Mouse (Mus musculus) E14TG2a.4 (cell line): ENCODE data around the gene Atp6v0e.

Source experiments
- H3K27me3 ChIP-seq: 2 replicates; pipeline ENCODE4 v1.6.1; 2014; ENCODE audit warnings: low read length, control low read depth; ENCODE audit not compliant: insufficient read depth
- H3K36me3 ChIP-seq: 2 replicates; pipeline ENCODE4 v1.6.1; 2014; ENCODE audit warnings: low read length, control low read depth; ENCODE audit not compliant: insufficient read depth
- H3K4me1 ChIP-seq: replicated peaks from 2 replicates; pipeline ENCODE4 v1.6.1; 2014; ENCODE audit warnings: low read depth, low read length, control low read depth
- H3K4me3 ChIP-seq: replicated peaks from 2 replicates; pipeline ENCODE4 v1.5.1; 2014; ENCODE audit warnings: mild to moderate bottlenecking, low read length
- H3K9me3 ChIP-seq: 2 replicates; pipeline ENCODE4 v1.6.1; 2014; ENCODE audit warnings: low read length, control low read depth
- CTCF ChIP-seq: conservative IDR thresholded peaks from 2 replicates; pipeline ENCODE4 v1.5.1; 2014; ENCODE audit warnings: low read length
- NANOG ChIP-seq: IDR thresholded peaks from 2 replicates; pipeline ENCODE4 v1.6.1; 2014; ENCODE audit warnings: borderline replicate concordance, low read length, mixed read lengths
- POU5F1 ChIP-seq: IDR thresholded peaks from 2 replicates; pipeline ENCODE4 v1.6.1; 2014; ENCODE audit warnings: low read length, borderline replicate concordance

Atp6v0e gene

DNA sequence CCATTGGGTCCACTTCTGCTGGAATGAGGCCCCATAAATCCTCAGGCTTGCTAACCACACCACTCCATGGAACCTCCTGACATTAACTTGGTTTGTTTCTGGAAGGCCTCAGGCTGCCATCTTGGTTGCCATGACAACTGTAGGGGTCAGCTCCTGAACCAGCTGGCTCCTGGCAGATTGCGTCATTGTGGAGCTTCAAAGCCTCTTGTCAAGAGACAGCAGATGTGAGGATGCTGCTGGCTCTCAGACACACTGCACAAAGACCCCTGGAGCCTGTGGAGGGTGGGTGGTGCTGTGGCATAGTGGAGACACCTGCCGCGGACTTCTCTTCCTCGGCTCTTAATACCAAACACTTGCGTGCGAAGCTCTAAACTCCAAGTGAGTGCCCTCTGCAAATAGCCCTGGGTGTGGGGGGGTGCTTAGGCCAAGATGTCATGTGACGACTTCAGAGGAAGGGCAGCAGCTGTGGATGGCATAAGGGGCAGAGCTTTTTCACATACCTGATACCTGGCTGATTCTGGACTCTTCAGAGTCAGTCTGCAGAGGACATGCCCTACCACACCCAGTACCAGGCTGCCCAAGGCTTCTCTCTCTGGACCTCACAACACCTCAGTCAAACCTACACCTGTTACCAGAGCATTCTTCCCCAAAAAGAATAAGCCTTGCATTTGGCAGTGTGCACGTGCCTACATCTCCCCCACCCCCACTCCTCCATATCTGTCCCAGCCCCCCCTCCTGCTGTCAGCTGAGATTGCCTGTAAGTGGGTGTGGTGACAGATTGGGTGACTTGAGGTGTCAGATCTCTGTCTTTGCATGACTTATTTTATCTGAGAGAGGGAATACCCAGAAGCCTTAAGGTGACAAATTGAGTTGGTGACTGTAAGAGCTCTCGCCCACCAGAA, 18.3 kb upstream of the Atp6v0e start:
- no peaks in the 10 kb centered on the region for H3K27me3 ChIP-seq
- TF ChIP-seq NANOG (no peak), CTCF (no peak), POU5F1 (no peak)
- no peak overlapping the region for H3K4me3 ChIP-seq
- peaks cover 99% of the 10 kb centered on the region for H3K36me3 ChIP-seq
- H3K4me1 ChIP-seq: peaks cover 49% of the 10 kb centered on the region
- H3K9me3 ChIP-seq: no peaks in the 10 kb centered on the region

DNA sequence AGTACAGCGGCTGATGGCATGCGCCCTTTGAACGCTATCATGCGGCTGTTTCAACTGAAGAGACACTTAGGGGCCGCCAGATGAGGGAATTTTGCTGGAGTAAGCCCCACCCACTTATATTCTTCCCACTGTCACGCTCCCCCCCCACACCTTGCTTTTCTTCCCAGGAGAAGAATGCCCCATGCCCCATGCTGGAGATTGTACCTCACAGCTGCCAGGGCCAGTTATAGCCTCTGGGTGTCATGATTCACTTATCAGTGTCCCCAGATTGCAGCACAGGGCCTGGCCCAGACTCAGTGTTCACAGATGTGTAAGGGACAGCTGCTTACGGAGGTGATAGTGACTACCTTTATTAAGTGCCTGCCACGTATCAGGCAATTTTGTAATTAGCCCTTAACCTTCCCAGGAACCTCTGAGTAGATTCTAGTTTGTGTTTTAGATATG, 17.6 kb upstream of the Atp6v0e start:
- Histone ChIP-seq H3K9me3 (no peaks in the 10 kb centered on the region), H3K4me1 (peaks cover 49% of the 10 kb centered on the region), H3K36me3 (peaks cover 98% of the 10 kb centered on the region), H3K27me3 (no peaks in the 10 kb centered on the region), H3K4me3 (no peak overlapping the region)
- TF ChIP-seq POU5F1 (no peak), CTCF (no peak), NANOG (no peak)

DNA sequence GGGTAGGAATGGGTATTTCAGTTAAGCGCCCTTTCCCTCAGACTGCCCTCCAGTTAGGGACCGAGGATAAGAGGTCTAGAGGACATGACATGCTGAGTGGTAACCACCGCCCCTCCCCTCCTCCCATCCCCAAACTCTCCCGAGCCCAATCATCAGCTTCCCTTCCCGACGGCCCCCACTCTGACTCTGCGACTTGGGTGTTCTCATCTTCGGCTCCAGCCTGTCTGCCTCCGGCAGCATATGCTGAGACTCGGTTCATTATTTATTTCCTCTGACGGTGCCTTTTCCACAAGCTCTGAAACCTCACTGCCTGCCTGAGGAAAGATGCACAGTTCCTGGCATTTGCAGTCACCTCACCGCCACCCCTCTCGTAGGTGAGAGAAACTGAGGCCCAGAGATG, 15.7 kb upstream of the Atp6v0e start:
- TF ChIP-seq POU5F1 (no peak), CTCF (no peak), NANOG (no peak)
- Histone ChIP-seq H3K4me3 (no peak overlapping the region), H3K4me1 (peaks cover 49% of the 10 kb centered on the region), H3K9me3 (no peaks in the 10 kb centered on the region), H3K27me3 (no peaks in the 10 kb centered on the region), H3K36me3 (peaks cover 88% of the 10 kb centered on the region)

DNA sequence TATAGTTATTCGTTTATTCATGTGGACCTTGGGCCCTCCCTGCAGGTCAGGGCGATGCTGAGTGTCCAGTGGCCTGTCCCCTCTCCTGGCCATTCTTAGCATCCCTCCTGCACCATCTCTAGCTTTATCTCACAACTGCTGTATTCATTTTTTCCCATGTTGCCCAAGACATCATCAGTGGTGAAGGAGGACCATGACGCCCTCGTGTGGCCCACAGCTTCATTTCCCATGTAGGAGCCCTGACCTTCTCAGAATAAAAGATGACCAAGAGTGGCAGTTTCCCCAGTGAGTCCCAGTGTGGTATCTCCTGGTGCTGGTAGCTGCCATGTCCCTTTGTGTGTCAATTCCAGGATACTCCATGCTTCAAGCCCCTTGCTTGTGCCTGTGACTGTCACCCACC, 13.5 kb upstream of the Atp6v0e start:
- no peaks in the 10 kb centered on the region for H3K9me3 ChIP-seq
- peaks cover 38% of the 10 kb centered on the region for H3K4me1 ChIP-seq
- no peak overlapping the region for H3K4me3 ChIP-seq
- no peak for TF ChIP-seq NANOG
- no peak for TF ChIP-seq CTCF
- no peak for TF ChIP-seq POU5F1
- H3K27me3 ChIP-seq: no peaks in the 10 kb centered on the region
- peaks cover 86% of the 10 kb centered on the region for H3K36me3 ChIP-seq

DNA sequence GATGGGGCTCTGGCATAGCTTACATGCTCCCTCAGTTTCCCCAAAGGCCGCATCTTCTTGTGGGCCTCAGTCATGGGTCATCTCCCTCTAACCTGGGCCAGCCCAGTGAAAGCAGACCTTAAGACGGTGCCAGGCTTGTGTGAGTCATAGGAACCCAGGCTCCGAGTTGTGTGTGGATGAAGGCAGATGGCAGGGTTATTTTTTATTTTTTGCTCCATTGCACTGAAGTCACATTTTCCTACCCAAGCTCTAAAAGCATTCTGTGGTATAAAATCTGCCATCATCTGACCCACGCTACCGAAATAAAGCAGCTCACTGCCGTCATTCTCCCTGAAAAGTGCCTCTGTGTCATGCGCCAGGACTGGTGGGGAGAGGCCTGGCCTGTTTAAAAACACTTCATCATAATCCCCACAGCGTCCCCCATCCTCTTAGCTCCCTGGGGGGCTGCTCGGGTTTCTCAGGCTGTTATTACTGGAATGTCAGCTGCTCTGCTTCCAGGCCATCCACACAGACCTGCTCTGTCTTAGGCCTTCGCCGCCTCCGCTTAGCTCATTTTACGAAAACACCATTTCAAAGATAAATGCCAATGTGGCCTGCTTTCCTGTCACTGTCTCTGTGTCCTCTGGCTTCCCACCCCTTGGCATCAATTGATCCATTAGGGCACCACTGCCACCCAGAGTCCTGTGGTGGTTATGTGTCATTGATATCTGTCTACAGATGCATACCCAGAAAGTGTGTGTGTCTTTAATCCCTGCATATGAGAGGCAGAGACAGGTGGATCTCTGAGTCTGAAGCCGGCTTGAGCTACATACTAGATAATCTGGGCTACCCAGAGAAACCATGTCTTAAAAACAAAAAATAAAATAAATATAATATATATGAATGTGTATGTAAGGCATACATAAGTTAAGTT, 12.3 kb upstream of the Atp6v0e start:
- no peaks in the 10 kb centered on the region for H3K27me3 ChIP-seq
- H3K4me3 ChIP-seq: no peak overlapping the region
- peaks cover 28% of the 10 kb centered on the region for H3K4me1 ChIP-seq
- no peaks in the 10 kb centered on the region for H3K9me3 ChIP-seq
- peaks cover 86% of the 10 kb centered on the region for H3K36me3 ChIP-seq
- TF ChIP-seq NANOG: no peak
- TF ChIP-seq CTCF: no peak
- TF ChIP-seq POU5F1: no peak

DNA sequence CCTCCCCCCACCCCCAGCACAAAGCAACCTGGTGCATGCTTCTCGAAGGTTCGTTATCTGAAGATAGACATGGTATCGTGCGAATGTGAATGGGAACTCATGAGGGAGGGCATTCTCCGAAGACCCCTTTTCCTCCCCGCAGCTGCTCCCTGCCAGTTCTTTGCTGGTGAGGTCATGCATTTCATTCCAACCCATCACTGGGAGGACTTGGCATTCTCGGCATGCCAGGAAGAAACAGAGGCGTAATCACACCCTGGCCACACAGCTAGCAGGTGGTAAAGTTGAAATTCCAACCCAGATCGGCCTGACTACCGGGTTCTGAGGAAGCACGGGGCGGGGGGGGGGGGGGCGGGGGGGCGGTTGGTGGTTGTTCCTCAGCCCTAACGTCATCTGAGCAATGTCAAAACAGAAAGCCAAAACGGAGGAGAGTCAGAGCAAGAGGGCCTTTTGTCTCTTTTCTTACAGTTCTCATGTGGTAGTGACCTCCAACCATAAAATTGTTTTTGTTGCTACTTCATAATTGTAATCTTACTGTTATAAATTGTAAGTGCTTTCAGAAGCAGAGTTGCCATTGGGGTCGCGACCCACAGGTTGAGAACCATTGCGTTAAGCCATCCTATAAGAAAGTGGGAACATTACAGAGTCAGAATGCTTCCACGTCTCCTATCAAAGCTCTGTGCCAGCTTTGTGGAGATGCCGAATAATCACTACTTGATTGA, 4.0 kb upstream of the Atp6v0e start:
- no peaks in the 10 kb centered on the region for H3K27me3 ChIP-seq
- H3K4me3 ChIP-seq: no peak overlapping the region
- no peaks in the 10 kb centered on the region for H3K9me3 ChIP-seq
- peaks cover 33% of the 10 kb centered on the region for H3K36me3 ChIP-seq
- peaks cover 20% of the 10 kb centered on the region for H3K4me1 ChIP-seq
- TF ChIP-seq NANOG (no peak), POU5F1 (no peak), CTCF (no peak)

DNA sequence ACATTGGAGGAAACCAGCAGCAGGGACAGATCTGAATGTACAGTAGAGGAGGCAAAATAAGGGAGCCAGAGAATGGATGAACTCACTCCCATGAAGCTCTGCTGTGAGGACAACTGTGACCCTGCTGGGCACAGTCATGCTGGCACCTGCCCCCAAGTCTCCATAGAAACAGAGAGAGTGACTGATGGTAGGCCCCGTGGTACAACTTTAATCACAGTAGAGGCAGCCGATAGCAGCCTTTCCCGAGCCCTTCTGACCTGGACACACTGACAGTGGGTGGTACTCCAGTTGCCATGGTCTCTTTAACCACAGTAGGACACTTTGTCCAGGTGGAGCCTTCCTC, 3.5 kb upstream of the Atp6v0e start:
- Histone ChIP-seq H3K27me3 (no peaks in the 10 kb centered on the region), H3K9me3 (no peaks in the 10 kb centered on the region), H3K36me3 (peaks cover 27% of the 10 kb centered on the region), H3K4me1 (peaks cover 24% of the 10 kb centered on the region), H3K4me3 (no peak overlapping the region)
- TF ChIP-seq POU5F1 (no peak), NANOG (no peak), CTCF (no peak)
